Comparison of ENCODE assay signal across 20 mouse cellular contexts in genomic region chr12:24739963-24740362, GRCm38 (mm10). TPM values are rescaled to one million over a fixed set of nuclear protein-coding genes. Genes with fewer than 3 reads are reported as not detected.
"Had no signal": no experiment of that assay in that cellular context is flagged by ENCODE, and none has a peak within 500 bp of the region (broad histone marks: within the 10 kb centered on the region; RNA-seq: fewer than 3 reads in every experiment).

No protein-coding gene starts in this region.

- ATAC-seq: liver, embryonic 12.5 days; midbrain, embryonic 13.5 days; midbrain, embryonic 16.5 days had no signal

- H3K27me3 ChIP-seq: kidney, embryonic 15.5 days; liver, embryonic 15.5 days; midbrain, embryonic 13.5 days; neural tube, embryonic 13.5 days had no signal

- H3K9me3 ChIP-seq: kidney, embryonic 15.5 days; liver, embryonic 12.5 days; liver, embryonic 15.5 days; midbrain, embryonic 10.5 days; midbrain, embryonic 13.5 days; neural tube, embryonic 13.5 days had no signal

- DNase-seq: kidney, adult 11 months; kidney, adult 8-10 months; kidney, postnatal 14 days; kidney, postnatal 4 days; layer of hippocampus, adult 9-11 months; lung, adult 2 months; lung, postnatal 14 days; lung, postnatal 4 days; thymus, postnatal 25 days had no signal

- H3K4me3 ChIP-seq: kidney, embryonic 15.5 days; liver, embryonic 12.5 days; liver, embryonic 15.5 days; midbrain, embryonic 10.5 days; midbrain, embryonic 13.5 days; myocyte; neural tube, embryonic 13.5 days had no signal

- H3K27ac ChIP-seq: kidney, embryonic 15.5 days; liver, embryonic 12.5 days; liver, embryonic 15.5 days; midbrain, embryonic 10.5 days; midbrain, embryonic 13.5 days; neural tube, embryonic 13.5 days had no signal

- H3K36me3 ChIP-seq: kidney, embryonic 15.5 days; liver, embryonic 12.5 days; liver, embryonic 15.5 days; midbrain, embryonic 10.5 days; midbrain, embryonic 13.5 days; neural tube, embryonic 13.5 days had no signal

- H3K9ac ChIP-seq: kidney, embryonic 15.5 days; liver, embryonic 12.5 days; liver, embryonic 15.5 days; midbrain, embryonic 13.5 days; neural tube, embryonic 13.5 days had no signal

- H3K4me1 ChIP-seq: kidney, embryonic 15.5 days; liver, embryonic 15.5 days; midbrain, embryonic 13.5 days had no signal

RNA-seq across cellular contexts. Expression of gene Cys1, which starts 58.4 kb away (rescaled TPM):
- total RNA-seq: megakaryocyte, adult 5-6 weeks; monocyte, adult 5-6 weeks; neutrophil, adult 5-6 weeks had no signal
